8 mouse cellular contexts compared by ENCODE assay signal in the genomic region with DNA sequence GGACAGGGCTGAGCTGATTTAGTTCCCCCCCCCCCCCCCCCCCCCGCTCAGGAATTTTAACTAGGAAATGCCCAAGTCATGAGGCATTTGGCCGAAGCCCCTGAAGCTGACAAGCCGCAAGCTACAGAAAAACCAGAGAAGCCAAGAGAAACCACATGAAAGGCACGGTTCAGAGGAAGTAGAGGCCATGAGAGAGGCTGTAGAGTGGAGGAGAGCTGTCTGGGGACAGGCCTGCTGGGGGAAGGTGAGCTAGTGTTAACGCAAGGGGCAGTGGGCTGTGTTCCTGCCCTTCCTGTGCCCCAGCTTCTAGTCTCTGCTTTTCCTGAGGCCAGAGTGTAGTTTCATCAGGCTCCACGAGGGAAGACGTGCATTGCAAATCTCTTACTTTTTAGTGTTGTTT. TPM values are rescaled to one million over a fixed set of nuclear protein-coding genes. Genes with fewer than 3 reads are reported as not detected.
DNase-seq lines count a peak whose midpoint lies in the region; ATAC-seq lines count a peak whose summit lies in the region.

No protein-coding gene starts in this region.

- H3K9me3 ChIP-seq in heart, embryonic 15.5 days (replicated peaks) = no peaks in the 10 kb centered on the region
- H3K9me3 ChIP-seq in limb, embryonic 13.5 days = no peaks in the 10 kb centered on the region
- no peaks in the 10 kb centered on the region for H3K9me3 ChIP-seq in forebrain, embryonic 11.5 days (ENCODE audit: control insufficient read depth, low read length)

- ATAC-seq in heart, embryonic 15.5 days (replicated peaks; ENCODE audit: insufficient number of reproducible peaks, insufficient read depth, low FRiP score, low read depth) = 0 out of 2 replicates have a peak, but pooled peaks have one; percentile 31
- peak; percentile 79 for ATAC-seq in activated CD4-positive, CD25-positive, alpha-beta regulatory T cell, adult 4 months
- ATAC-seq in limb, embryonic 13.5 days (ENCODE audit: low FRiP score, low read depth) = no peak
- ATAC-seq in forebrain, embryonic 11.5 days (replicated peaks; ENCODE audit: low FRiP score) = no peak

- H3K27ac ChIP-seq in heart, embryonic 15.5 days = peak overlapping the region; percentile 67
- peak overlapping the region; percentile 63; the same call in 1 of the 2 replicates for H3K27ac ChIP-seq in limb, embryonic 13.5 days
- H3K27ac ChIP-seq in forebrain, embryonic 11.5 days (ENCODE audit: low read depth, low read length) = no peak overlapping the region

- DNase-seq in heart, adult 18-20 months = no peak
- DNase-seq in 3134 (ENCODE audit: extremely low read depth, insufficient read length, low spot score) = peak; percentile 80
- no peak for DNase-seq in left cerebral cortex, adult 9 months (ENCODE audit: low spot score in 2 of 2)
- DNase-seq in left cerebral cortex, postnatal 10 days (ENCODE audit: extremely low spot score in 1 of 2, low spot score in 2 of 2) = no peak
- DNase-seq in forebrain, embryonic 11.5 days (ENCODE audit: low spot score) = no peak

- no peaks in the 10 kb centered on the region for H3K27me3 ChIP-seq in heart, embryonic 15.5 days
- no peaks in the 10 kb centered on the region for H3K27me3 ChIP-seq in limb, embryonic 13.5 days
- H3K27me3 ChIP-seq in forebrain, embryonic 11.5 days (ENCODE audit: control insufficient read depth, insufficient read depth, low read length) = no peaks in the 10 kb centered on the region

- intact Hi-C loops in left cerebral cortex, postnatal 10 days (cut with DNase I) = loop anchor here (10.0 kb wide), 1 partner anchor 195 kb away; no protein-coding TSS in a partner anchor

- H3K4me2 ChIP-seq in heart, embryonic 15.5 days = 0 out of 2 replicates have a peak overlapping the region, but pooled peaks have one; percentile 8
- H3K4me2 ChIP-seq in limb, embryonic 13.5 days (replicated peaks) = peak overlapping the region; percentile 38; the same call in 1 of the 2 replicates
- H3K4me2 ChIP-seq in forebrain, embryonic 11.5 days (ENCODE audit: low read depth, low read length, severe bottlenecking) = no peak overlapping the region

- WGBS in heart, embryonic 15.5 days = 23% methylated on average over 6 of the region's 7 CpGs
- WGBS in limb, embryonic 13.5 days = 8% methylated on average over 6 of the region's 7 CpGs
- 58% methylated on average over 7 of the region's 7 CpGs for WGBS in forebrain, embryonic 11.5 days

- no peak overlapping the region for H3K4me3 ChIP-seq in heart, embryonic 15.5 days
- H3K4me3 ChIP-seq in limb, embryonic 13.5 days = no peak overlapping the region
- H3K4me3 ChIP-seq in forebrain, embryonic 11.5 days (ENCODE audit: low read depth, low read length) = no peak overlapping the region

- H3K4me1 ChIP-seq in heart, embryonic 15.5 days (replicated peaks) = peaks cover 36% of the 10 kb centered on the region
- H3K4me1 ChIP-seq in limb, embryonic 13.5 days = peaks cover 35% of the 10 kb centered on the region
- H3K4me1 ChIP-seq in forebrain, embryonic 11.5 days (replicated peaks; ENCODE audit: control insufficient read depth, insufficient read depth, low read length) = peaks cover 4% of the 10 kb centered on the region; the same call in 1 of the 2 replicates

- H3K36me3 ChIP-seq in heart, embryonic 15.5 days = no peaks in the 10 kb centered on the region
- no peaks in the 10 kb centered on the region for H3K36me3 ChIP-seq in limb, embryonic 13.5 days
- H3K36me3 ChIP-seq in forebrain, embryonic 11.5 days (ENCODE audit: control insufficient read depth, insufficient read depth, low read length) = no peaks in the 10 kb centered on the region

- no peak overlapping the region for H3K9ac ChIP-seq in heart, embryonic 15.5 days
- H3K9ac ChIP-seq in limb, embryonic 13.5 days = no peak overlapping the region; the same call in 1 of the 2 replicates
- H3K9ac ChIP-seq in forebrain, embryonic 11.5 days (ENCODE audit: low read length) = no peak overlapping the region

RNA-seq across cellular contexts. Expression of a gene that starts 11.8 kb away (rescaled TPM):
- polyA plus RNA-seq in heart, embryonic 15.5 days (2015; fragmentation: Nextera tagmentation; extraction: Ambion mirVana) = 17.6 and 26.1 TPM in 2 replicates
- 10 to 100 TPM; 39.6 to 46.7 TPM for total RNA-seq in heart, adult 18-20 months (2021)
- 10 to 100 TPM; 19.0 to 19.5 TPM for polyA plus RNA-seq in activated CD4-positive, CD25-positive, alpha-beta regulatory T cell, adult 4 months (2017; shearing (Covaris generic))
- polyA plus RNA-seq in limb, embryonic 13.5 days (2015; fragmentation: Nextera tagmentation; extraction: Ambion mirVana) = 24.1 and 24.2 TPM in 2 replicates
- total RNA-seq in left cerebral cortex, postnatal 10 days (2021) = 10 to 100 TPM; 85.3 to 88.9 TPM
- polyA plus RNA-seq in forebrain, embryonic 11.5 days (2014; fragmentation: Nextera tagmentation; extraction: Ambion mirVana) = 51.6 and 56.2 TPM in 2 replicates

RNA-seq across cellular contexts. Expression of a gene that starts 33.2 kb away (rescaled TPM):
- polyA plus RNA-seq in heart, embryonic 15.5 days (2015; fragmentation: Nextera tagmentation; extraction: Ambion mirVana) = 1,686 and 1,690 TPM in 2 replicates
- total RNA-seq in heart, adult 18-20 months (2021) = 100 to 1,000 TPM; 118 to 148 TPM
- 100 to 1,000 TPM; 543 to 642 TPM for polyA plus RNA-seq in activated CD4-positive, CD25-positive, alpha-beta regulatory T cell, adult 4 months (2017; shearing (Covaris generic))
- polyA plus RNA-seq in limb, embryonic 13.5 days (2015; fragmentation: Nextera tagmentation; extraction: Ambion mirVana) = 1,739 and 1,773 TPM in 2 replicates
- 100 to 1,000 TPM; 308 to 325 TPM for total RNA-seq in left cerebral cortex, postnatal 10 days (2021)
- 1,858 and 1,977 TPM in 2 replicates for polyA plus RNA-seq in forebrain, embryonic 11.5 days (2014; fragmentation: Nextera tagmentation; extraction: Ambion mirVana)

Comparison
In these comparisons a context has a peak if more than half of its experiments do, and no peak if none do; other contexts are left out.
1. ATAC-seq: peak in heart, embryonic 15.5 days (single experiment) and activated CD4-positive, CD25-positive, alpha-beta regulatory T cell, adult 4 months (single experiment); none in limb, embryonic 13.5 days (single experiment) and forebrain, embryonic 11.5 days (single experiment).